Mouse (Mus musculus): ENCODE measurements at regions not wholly inside any gene's neighbourhood (a gene's known extent, or its start where the extent isn't known, plus 50 kb on each side); places are given as distances from the start of the nearest gene placed in this dataset.
"Not testable (repeated sequence)": the region's sequence is repeated elsewhere in the genome, so short reads cannot be mapped to it uniquely, and the experiment has no call there.

- no peak for DNase-seq (ENCODE audit: low spot score in 2 of 2)
These were observed 84.1 kb upstream of the Trim2 start for GRCm38 (mm10) chr3:84390769-84391168.

- no peak for DNase-seq (ENCODE audit: low spot score in 2 of 2)
These were observed 81.8 kb upstream of the Trim2 start for GRCm38 (mm10) chr3:84388486-84388885.

GRCm38 (mm10) chr3:84385656-84386055 is 79.0 kb upstream of the Trim2 start:
- DNase-seq (ENCODE audit: low spot score in 2 of 2), result no peak

GRCm38 (mm10) chr3:84383559-84383958 is 76.9 kb upstream of the Trim2 start:
- DNase-seq (ENCODE audit: low spot score in 2 of 2), result no peak

- not testable (repeated sequence) for DNase-seq (ENCODE audit: low spot score in 2 of 2)
These were observed 76.4 kb upstream of the Trim2 start for GRCm38 (mm10) chr3:84383038-84383437.

GRCm38 (mm10) chr3:84382006-84382405 is 75.3 kb upstream of the Trim2 start:
- no peak for DNase-seq (ENCODE audit: low spot score in 2 of 2)

GRCm38 (mm10) chr3:84378987-84379556 is 72.4 kb upstream of the Trim2 start:
- no peak for DNase-seq (ENCODE audit: low spot score in 2 of 2)

GRCm38 (mm10) chr3:84376510-84376909 is 69.8 kb upstream of the Trim2 start:
- no peak for DNase-seq (ENCODE audit: low spot score in 2 of 2)

- DNase-seq (ENCODE audit: low spot score in 2 of 2), result peak in 1 of 2 experiments; percentile 10
These were observed 69.2 kb upstream of the Trim2 start for GRCm38 (mm10) chr3:84375832-84376231.

- no peak for DNase-seq (ENCODE audit: low spot score in 2 of 2)
These were observed 65.2 kb upstream of the Trim2 start for GRCm38 (mm10) chr3:84371842-84372241.

GRCm38 (mm10) chr3:84367145-84367740 is 60.6 kb upstream of the Trim2 start:
- DNase-seq (ENCODE audit: low spot score in 2 of 2), result no peak

- DNase-seq (ENCODE audit: low spot score in 2 of 2), result no peak
These were observed 52.0 kb upstream of the Trim2 start for GRCm38 (mm10) chr3:84358672-84359071.

- no peak for DNase-seq (ENCODE audit: low spot score in 2 of 2)
These were observed 50.0 kb upstream of the Trim2 start for GRCm38 (mm10) chr3:84356690-84357014.
